Mouse (Mus musculus) cerebellum, adult 2 months (tissue): ENCODE measurements around the gene Bend5. TPM values are rescaled to one million over a fixed set of nuclear protein-coding genes. Genes with fewer than 3 reads are reported as not detected.

Source experiments
- DNase-seq, 2 experiments: peaks; one replicate each; pipeline ENCODE4 v3.0.0; 2021
- H3K27ac ChIP-seq: fragments of 200-500 bp; 2 replicates; pipeline ENCODE4 v1.5.1; 2012; ENCODE audit warnings: low read length, control low read depth, inconsistent platforms; ENCODE audit not compliant: insufficient read depth
- H3K27me3 ChIP-seq: fragments of 200-500 bp; 2 replicates; pipeline ENCODE4 v1.6.1; 2012; ENCODE audit warnings: inconsistent platforms, mild to moderate bottlenecking, low read length, moderate library complexity; ENCODE audit not compliant: control insufficient read depth, insufficient read depth
- H3K4me1 ChIP-seq: fragments of 200-500 bp; 2 replicates; pipeline ENCODE4 v1.6.1; 2011; ENCODE audit warnings: low read length; ENCODE audit not compliant: control insufficient read depth, insufficient read depth
- H3K4me3 ChIP-seq: fragments of 200-500 bp; replicated peaks from 2 replicates; pipeline ENCODE3; 2011; ENCODE audit warnings: mild to moderate bottlenecking, low read depth, low read length, control low read depth; ENCODE audit not compliant: insufficient read depth
- CTCF ChIP-seq: fragments of 200-500 bp; IDR thresholded peaks from 2 replicates; pipeline ENCODE4 v1.5.1; 2011; ENCODE audit warnings: low read depth, mild to moderate bottlenecking, control low read depth, low read length, moderate library complexity, borderline replicate concordance; ENCODE audit not compliant: insufficient read depth
- POLR2A ChIP-seq: fragments of 200-500 bp; IDR thresholded peaks from 2 replicates; pipeline ENCODE4 v1.6.1; 2011; ENCODE audit warnings: low read length, control low read depth, borderline replicate concordance; ENCODE audit not compliant: insufficient read depth
- WGBS: fragments of 180-500 bp; shearing (Covaris S2); methylation state at CpG from one replicate; pipeline ENCODE4 v1.1.7; 2018; 5-methylcytosine and 5-hydroxymethylcytosine counted together
- polyA plus RNA-seq: library from polyadenylated mRNA; depleted of rRNA; stranded (reverse); fragments of >200 nt; gene quantifications from 2 replicates; pipeline ENCODE4 v1.2.3, GENCODE M21; 2012

Bend5 gene
- polyA plus RNA-seq, 1 experiment = 5.2 TPM

DNA sequence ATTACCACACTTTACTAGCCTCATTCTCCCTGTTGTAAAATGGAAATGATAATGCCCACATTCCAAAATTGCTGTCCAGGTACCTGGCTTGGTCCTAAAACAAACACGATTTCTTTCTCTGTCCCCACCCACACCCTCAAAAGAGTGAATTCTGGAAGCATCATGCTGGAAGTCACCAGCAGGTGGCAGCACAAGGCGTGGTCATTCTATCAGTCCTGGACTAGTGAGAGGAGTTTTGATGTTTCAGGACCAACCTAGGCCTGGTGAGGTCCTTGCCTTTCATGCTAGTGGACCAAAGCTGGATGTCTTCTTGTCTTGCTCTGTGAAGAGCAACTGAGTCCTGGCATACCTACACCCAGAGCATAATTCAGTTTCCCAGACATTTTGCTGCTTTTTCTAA lies 81.1 kb downstream of the Bend5 start:
- peak; percentile 16 to 32 for DNase-seq
- H3K27ac ChIP-seq = no peak overlapping the region
- TF ChIP-seq CTCF (peak; percentile 60), POLR2A (no peak)
- no peaks in the 10 kb centered on the region; the same call in 1 of the 2 replicates for H3K27me3 ChIP-seq
- no peaks in the 10 kb centered on the region for H3K4me1 ChIP-seq
- H3K4me3 ChIP-seq = no peak overlapping the region
- 4% methylated on average over 2 of the region's 2 CpGs for WGBS

DNA sequence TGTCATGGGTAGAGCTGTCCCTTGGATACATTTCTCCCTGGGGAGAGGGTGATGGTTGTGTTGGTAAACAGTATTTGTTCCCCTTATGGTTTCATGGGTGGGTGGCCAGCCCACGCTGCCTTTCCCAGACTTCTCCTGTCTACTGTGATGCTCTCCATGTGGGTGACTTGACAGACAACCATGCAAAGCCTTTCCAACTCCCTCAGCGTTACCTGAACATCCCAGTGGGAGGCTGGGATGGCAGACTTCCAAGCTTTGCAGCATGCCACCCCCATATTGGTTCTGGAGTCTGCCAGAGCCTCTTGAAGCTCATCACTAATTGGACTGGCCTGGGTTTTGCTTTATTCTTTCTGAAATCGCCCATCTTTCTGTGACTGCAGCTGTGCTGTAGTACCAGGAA lies 83.9 kb downstream of the Bend5 start:
- 26% methylated on average over 3 of the region's 3 CpGs for WGBS
- no peak for DNase-seq
- Histone ChIP-seq H3K4me1 (no peaks in the 10 kb centered on the region), H3K4me3 (no peak overlapping the region), H3K27ac (no peak overlapping the region), H3K27me3 (no peaks in the 10 kb centered on the region; the same call in 1 of the 2 replicates)
- TF ChIP-seq CTCF (no peak), POLR2A (no peak)

DNA sequence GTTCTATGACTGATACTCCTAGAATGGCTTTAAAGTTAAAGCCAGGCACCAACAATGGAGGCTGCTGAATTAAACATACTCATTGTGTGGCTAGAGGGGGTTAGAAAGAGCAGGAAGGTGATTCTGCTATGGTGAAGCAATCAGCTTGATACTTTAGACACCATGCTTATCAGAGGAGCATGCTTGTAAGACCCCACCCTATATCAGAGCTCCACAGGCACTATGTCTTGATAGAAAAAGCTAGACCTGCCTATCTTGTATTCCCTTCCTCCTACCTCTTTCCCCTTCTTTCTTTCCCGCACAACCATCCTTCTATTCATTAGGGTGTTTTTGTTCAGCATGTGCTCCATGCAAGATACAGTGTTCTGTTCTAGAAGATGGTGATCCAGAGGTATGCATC lies 86.6 kb downstream of the Bend5 start:
- DNase-seq = no peak
- no peak overlapping the region for H3K27ac ChIP-seq
- H3K4me1 ChIP-seq = no peaks in the 10 kb centered on the region
- 85% methylated on average over 1 of the region's 1 CpGs for WGBS
- TF ChIP-seq POLR2A = no peak
- TF ChIP-seq CTCF = no peak
- H3K27me3 ChIP-seq = no peaks in the 10 kb centered on the region; the same call in 1 of the 2 replicates
- no peak overlapping the region for H3K4me3 ChIP-seq

DNA sequence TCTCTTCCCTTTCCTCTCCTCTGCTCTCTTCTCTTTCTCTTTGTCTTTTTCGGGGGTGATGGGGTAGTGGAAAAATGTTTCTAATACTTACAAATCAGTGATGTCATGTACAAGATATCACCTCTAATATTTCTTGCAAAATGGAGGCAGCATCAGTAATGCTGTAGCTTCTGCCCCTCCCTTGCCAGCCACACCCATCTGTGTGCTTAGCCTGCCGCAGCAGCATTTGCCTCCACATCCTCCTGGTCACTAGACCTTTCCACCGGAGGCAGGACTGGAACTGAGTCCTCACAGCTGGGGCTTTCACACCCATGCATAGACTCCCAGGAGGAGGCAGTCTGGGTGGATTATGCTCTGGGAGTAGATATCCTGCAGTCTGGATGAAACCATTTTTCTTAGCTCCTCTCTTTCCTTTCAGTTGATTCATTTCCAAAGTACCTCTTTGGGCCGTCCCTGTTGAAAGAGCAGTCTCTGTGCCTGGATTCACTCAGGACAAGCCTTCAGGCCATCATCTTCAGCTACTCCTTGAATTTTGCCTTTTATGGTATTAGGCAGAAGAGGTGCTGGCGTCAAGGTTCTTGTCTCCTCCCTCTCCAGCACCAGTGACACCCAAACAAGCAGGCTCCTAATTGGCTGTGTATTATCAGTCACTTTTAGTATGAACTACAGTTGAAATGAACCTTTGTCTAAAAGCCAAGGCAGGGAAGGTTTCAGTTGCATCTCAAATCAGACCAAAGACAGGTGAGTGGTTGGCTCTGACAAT lies 88.3 kb downstream of the Bend5 start:
- DNase-seq = no peak
- TF ChIP-seq POLR2A (no peak), CTCF (no peak)
- H3K4me3 ChIP-seq = no peak overlapping the region
- no peaks in the 10 kb centered on the region for H3K4me1 ChIP-seq
- WGBS = 73% methylated on average over 5 of the region's 5 CpGs
- H3K27ac ChIP-seq = no peak overlapping the region
- no peaks in the 10 kb centered on the region; the same call in 1 of the 2 replicates for H3K27me3 ChIP-seq

DNA sequence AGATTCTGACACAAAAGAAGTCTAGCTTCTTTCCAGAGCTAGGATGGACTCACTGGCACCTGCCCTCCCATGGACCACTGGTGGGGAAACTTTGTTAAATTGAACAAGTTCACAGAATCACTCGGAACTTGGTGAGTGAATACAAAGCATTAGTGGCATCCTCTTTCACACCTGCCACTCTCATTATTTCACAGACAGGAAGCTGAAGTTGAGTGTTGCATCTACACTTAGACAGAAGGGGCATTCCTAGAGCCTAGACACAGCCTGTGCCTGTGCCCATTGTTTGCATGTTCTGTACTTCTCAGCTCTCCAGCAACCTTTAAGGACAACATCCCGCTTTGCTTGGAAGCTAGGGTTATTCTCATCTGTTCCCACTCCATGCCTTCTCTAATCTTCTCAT lies 90.1 kb downstream of the Bend5 start:
- 84% methylated on average over 2 of the region's 2 CpGs for whole genome bisulfite sequencing
- TF ChIP-seq CTCF = no peak
- Histone ChIP-seq H3K4me3 (no peak overlapping the region), H3K27ac (no peak overlapping the region), H3K4me1 (no peaks in the 10 kb centered on the region), H3K27me3 (no peaks in the 10 kb centered on the region; the same call in 1 of the 2 replicates)
- DNase-seq = no peak
